Mouse (Mus musculus) intestine, embryonic 14.5 days (tissue): ENCODE data around the gene Il16. TPM values are rescaled to one million over a fixed set of nuclear protein-coding genes. Genes with fewer than 3 reads are reported as not detected.

ENCODE experiments used
- ATAC-seq: fragments of 200-750 bp; cut with Nextera tagmentation; replicated peaks from 2 replicates; pipeline ENCODE4 v1.8.0; 2017; ENCODE audit warnings: low read depth, moderate number of reproducible peaks, moderate TSS enrichment, moderate library complexity; ENCODE audit not compliant: low FRiP score, low TSS enrichment
- DNase-seq: peaks from one replicate; pipeline ENCODE4 v3.0.0-alpha.2; 2018; ENCODE audit warnings: low spot score
- H3K27ac ChIP-seq: fragments of 300-500 bp; sonication (generic); 2 replicates; pipeline ENCODE4 v1.5.1; 2014; ENCODE audit warnings: low read depth, mild to moderate bottlenecking, control low read depth
- H3K27me3 ChIP-seq: fragments of 300-500 bp; sonication (generic); replicated peaks from 2 replicates; pipeline ENCODE4 v1.6.1; 2014; ENCODE audit warnings: low read length, control low read depth; ENCODE audit not compliant: control insufficient read depth, insufficient read depth
- H3K36me3 ChIP-seq: fragments of 300-500 bp; sonication (generic); 2 replicates; pipeline ENCODE4 v1.6.1; 2014; ENCODE audit warnings: low read length, control low read depth; ENCODE audit not compliant: control insufficient read depth, insufficient read depth
- H3K4me1 ChIP-seq: fragments of 300-500 bp; sonication (generic); replicated peaks from 2 replicates; pipeline ENCODE4 v1.6.1; 2014; ENCODE audit warnings: low read length, control low read depth, mixed read lengths; ENCODE audit not compliant: control insufficient read depth, insufficient read depth
- H3K4me2 ChIP-seq: fragments of 300-500 bp; sonication (generic); 2 replicates; pipeline ENCODE4 v1.6.1; 2014; ENCODE audit warnings: low read length
- H3K4me3 ChIP-seq: fragments of 300-500 bp; sonication (generic); 2 replicates; pipeline ENCODE4 v1.5.1; 2014; ENCODE audit warnings: low read depth, low read length, control low read depth, mixed read lengths
- H3K9ac ChIP-seq: fragments of 300-500 bp; sonication (generic); 2 replicates; pipeline ENCODE4 v1.6.1; 2014; ENCODE audit warnings: mild to moderate bottlenecking, low read length
- H3K9me3 ChIP-seq: fragments of 300-500 bp; sonication (generic); 2 replicates; pipeline ENCODE4 v1.6.1; 2016; ENCODE audit warnings: low read length, control low read depth; ENCODE audit not compliant: control insufficient read depth
- WGBS: fragments of 180-500 bp; shearing (Covaris S2); extraction: QIAGEN DNeasy Blood & Tissue Kit; methylation state at CpG from one replicate; pipeline ENCODE4 v1.1.7; 2014; 5-methylcytosine and 5-hydroxymethylcytosine counted together
- polyA plus RNA-seq: library from polyadenylated mRNA; unstranded; fragments of >200 nt; fragmentation: Nextera tagmentation; extraction: Ambion mirVana; gene quantifications from 2 replicates; pipeline ENCODE4 v1.2.1, GENCODE M21; 2014

The Il16 gene
- polyA plus RNA-seq, 1 experiment from 2014 or later: 3.4 TPM

- no peaks in the 10 kb centered on the region for H3K9me3 ChIP-seq
These were observed 18.1 kb upstream of the Il16 start for GRCm38 (mm10) chr7:83763674-83764073.

GRCm38 (mm10) chr7:83762336-83762735 is 16.8 kb upstream of the Il16 start:
- H3K4me1 ChIP-seq: no peaks in the 10 kb centered on the region
- H3K36me3 ChIP-seq: no peaks in the 10 kb centered on the region
- WGBS: 85% methylated on average over 5 of the region's 5 CpGs

More at GRCm38 (mm10) chr7:83763674-83764073, 18.1 kb upstream of the Il16 start:
- no peak for DNase-seq
- Histone ChIP-seq H3K27me3 (no peaks in the 10 kb centered on the region), H3K36me3 (no peaks in the 10 kb centered on the region), H3K4me1 (no peaks in the 10 kb centered on the region), H3K4me2 (no peak overlapping the region), H3K27ac (no peak overlapping the region), H3K9ac (no peak overlapping the region), H3K4me3 (no peak overlapping the region)
- 71% methylated on average over 3 of the region's 3 CpGs for WGBS
- no peak for ATAC-seq

GRCm38 (mm10) chr7:83751055-83751454 is 5.5 kb upstream of the Il16 start:
- 71% methylated on average over 1 of the region's 1 CpGs for WGBS
- DNase-seq (no peak), ATAC-seq (no peak)
- H3K27ac ChIP-seq: no peak overlapping the region
- no peak overlapping the region for H3K9ac ChIP-seq
- H3K4me3 ChIP-seq: no peak overlapping the region
- H3K9me3 ChIP-seq: no peaks in the 10 kb centered on the region
- H3K4me1 ChIP-seq: peaks cover 2% of the 10 kb centered on the region
- H3K36me3 ChIP-seq: no peaks in the 10 kb centered on the region
- H3K27me3 ChIP-seq: no peaks in the 10 kb centered on the region
- no peak overlapping the region for H3K4me2 ChIP-seq

More at GRCm38 (mm10) chr7:83762336-83762735, 16.8 kb upstream of the Il16 start:
- no peak overlapping the region for H3K4me2 ChIP-seq
- H3K27me3 ChIP-seq: no peaks in the 10 kb centered on the region
- DNase-seq (no peak), ATAC-seq (no peak)
- H3K9me3 ChIP-seq: no peaks in the 10 kb centered on the region
- no peak overlapping the region for H3K27ac ChIP-seq
- H3K9ac ChIP-seq: no peak overlapping the region
- no peak overlapping the region for H3K4me3 ChIP-seq

- Histone ChIP-seq H3K4me2 (no peak overlapping the region), H3K4me1 (peaks cover 14% of the 10 kb centered on the region), H3K27ac (no peak overlapping the region), H3K4me3 (no peak overlapping the region), H3K9me3 (no peaks in the 10 kb centered on the region), H3K27me3 (no peaks in the 10 kb centered on the region), H3K36me3 (no peaks in the 10 kb centered on the region), H3K9ac (no peak overlapping the region)
- 97% methylated on average over 1 of the region's 1 CpGs for WGBS
- ATAC-seq (no peak), DNase-seq (no peak)
These were observed 2.9 kb upstream of the Il16 start for GRCm38 (mm10) chr7:83748405-83748804.

- H3K27ac ChIP-seq: peak overlapping the region; percentile 74
These were observed 671 bp upstream of the Il16 start for GRCm38 (mm10) chr7:83746107-83746687.

GRCm38 (mm10) chr7:83745065-83745412 is 487 bp downstream of the Il16 start:
- Histone ChIP-seq H3K36me3 (no peaks in the 10 kb centered on the region), H3K27me3 (no peaks in the 10 kb centered on the region), H3K27ac (peak overlapping the region; percentile 74; the same call in 1 of the 2 replicates), H3K4me2 (peak overlapping the region; percentile 42), H3K9ac (no peak overlapping the region), H3K4me3 (0 out of 2 replicates have a peak overlapping the region, but pooled peaks have one; percentile 15), H3K9me3 (no peaks in the 10 kb centered on the region), H3K4me1 (peaks cover 14% of the 10 kb centered on the region)
- ATAC-seq: peak; percentile 58; the same call in 1 of the 2 replicates
- 63% methylated on average over 9 of the region's 9 CpGs for WGBS
- DNase-seq: no peak

More at GRCm38 (mm10) chr7:83746107-83746687, 671 bp upstream of the Il16 start:
- 0 out of 2 replicates have a peak overlapping the region, but pooled peaks have one; percentile 8 for H3K9ac ChIP-seq
- no peaks in the 10 kb centered on the region for H3K36me3 ChIP-seq
- peaks cover 14% of the 10 kb centered on the region for H3K4me1 ChIP-seq
- H3K9me3 ChIP-seq: no peaks in the 10 kb centered on the region
- 37% methylated on average over 8 of the region's 8 CpGs for WGBS
- H3K4me2 ChIP-seq: peak overlapping the region; percentile 42
- H3K27me3 ChIP-seq: no peaks in the 10 kb centered on the region
- ATAC-seq: no peak
- DNase-seq: no peak
- H3K4me3 ChIP-seq: no peak overlapping the region

- H3K27ac ChIP-seq: no peak overlapping the region
These were observed 1.3 kb downstream of the Il16 start for GRCm38 (mm10) chr7:83744250-83744649.

GRCm38 (mm10) chr7:83742690-83743089 is 2.8 kb downstream of the Il16 start:
- H3K27ac ChIP-seq: no peak overlapping the region
- no peak overlapping the region for H3K4me3 ChIP-seq
- WGBS: 50% methylated on average over 3 of the region's 3 CpGs
- ATAC-seq (no peak), DNase-seq (peak; percentile 31)
- peaks cover 18% of the 10 kb centered on the region for H3K4me1 ChIP-seq
- no peaks in the 10 kb centered on the region for H3K36me3 ChIP-seq
- H3K27me3 ChIP-seq: no peaks in the 10 kb centered on the region
- H3K4me2 ChIP-seq: no peak overlapping the region
- H3K9me3 ChIP-seq: no peaks in the 10 kb centered on the region
- no peak overlapping the region for H3K9ac ChIP-seq

More at GRCm38 (mm10) chr7:83744250-83744649, 1.3 kb downstream of the Il16 start:
- H3K36me3 ChIP-seq: no peaks in the 10 kb centered on the region
- no peak for DNase-seq
- no peak for ATAC-seq
- H3K4me1 ChIP-seq: peaks cover 14% of the 10 kb centered on the region
- no peak overlapping the region for H3K4me3 ChIP-seq
- no peaks in the 10 kb centered on the region for H3K9me3 ChIP-seq
- no peak overlapping the region for H3K9ac ChIP-seq
- H3K4me2 ChIP-seq: no peak overlapping the region
- WGBS: 83% methylated on average over 4 of the region's 4 CpGs
- H3K27me3 ChIP-seq: no peaks in the 10 kb centered on the region

- peak; percentile 13 for DNase-seq
- WGBS: 59% methylated on average over 2 of the region's 2 CpGs
- peaks cover 18% of the 10 kb centered on the region for H3K4me1 ChIP-seq
- H3K27ac ChIP-seq: no peak overlapping the region
- no peaks in the 10 kb centered on the region for H3K36me3 ChIP-seq
- H3K4me3 ChIP-seq: no peak overlapping the region
- no peaks in the 10 kb centered on the region for H3K9me3 ChIP-seq
- H3K27me3 ChIP-seq: no peaks in the 10 kb centered on the region
- ATAC-seq: no peak
- H3K4me2 ChIP-seq: no peak overlapping the region
- H3K9ac ChIP-seq: no peak overlapping the region
These were observed 3.5 kb downstream of the Il16 start for GRCm38 (mm10) chr7:83742026-83742425.
